Mouse (Mus musculus) MEL (cell line): ENCODE results near the gene Cdh13.

Experiments used
- CTCF ChIP-seq, 3 experiments: IDR thresholded peaks in 2 of 3; conservative IDR thresholded peaks in 1 of 3; 2 replicates each; pipeline ENCODE4 v1.5.1; 2011 to 2012; ENCODE audit warnings: low read length in 3 of 3, low read depth in 2 of 3, mild to moderate bottlenecking in 2 of 3, improper control_type of control experiment in 1 of 3, inconsistent platforms in 1 of 3, mixed read lengths in 1 of 3, moderate library complexity in 1 of 3; ENCODE audit not compliant: control insufficient read depth in 1 of 3, insufficient read depth in 1 of 3, poor library complexity in 1 of 3, severe bottlenecking in 1 of 3
- E2F4 ChIP-seq: IDR thresholded peaks from 2 replicates; pipeline ENCODE4 v1.6.1; 2011; ENCODE audit warnings: low read depth, low read length, improper control_type of control experiment, borderline replicate concordance
- EP300 ChIP-seq, 2 experiments: IDR thresholded peaks; 2 replicates each; pipeline ENCODE4 v1.6.1; 2011; ENCODE audit warnings: improper control_type of control experiment in 2 of 2, low read length in 2 of 2, low read depth in 1 of 2, mild to moderate bottlenecking in 1 of 2
- MAFK ChIP-seq: IDR thresholded peaks from 2 replicates; pipeline ENCODE4 v1.6.1; 2011; ENCODE audit warnings: low read depth, mild to moderate bottlenecking, low read length, improper control_type of control experiment, borderline replicate concordance
- POLR2A ChIP-seq, 2 experiments: IDR thresholded peaks; 2 replicates each; pipeline ENCODE4 v1.6.1; 2011 to 2012; ENCODE audit warnings: low read length in 2 of 2, mild to moderate bottlenecking in 2 of 2, control low read depth in 1 of 2, improper control_type of control experiment in 1 of 2, low read depth in 1 of 2, moderate library complexity in 1 of 2; ENCODE audit not compliant: control insufficient read depth in 1 of 2, insufficient read depth in 1 of 2, poor library complexity in 1 of 2
- RCOR1 ChIP-seq: IDR thresholded peaks from 2 replicates; pipeline ENCODE4 v1.6.1; 2012; ENCODE audit warnings: low read depth, mild to moderate bottlenecking, inconsistent platforms, low read length, improper control_type of control experiment
- TAL1 ChIP-seq: IDR thresholded peaks from 2 replicates; pipeline ENCODE4 v1.6.1; 2012; ENCODE audit warnings: mild to moderate bottlenecking, inconsistent platforms, low read length, moderate library complexity, mixed read lengths
- TCF12 ChIP-seq: IDR thresholded peaks from 2 replicates; pipeline ENCODE4 v1.6.1; 2014; ENCODE audit warnings: low read depth, mild to moderate bottlenecking, inconsistent platforms, low read length, improper control_type of control experiment, moderate library complexity
- USF2 ChIP-seq, 2 experiments: IDR thresholded peaks; 2 replicates each; pipeline ENCODE4 v1.6.1; 2011 to 2012; ENCODE audit warnings: improper control_type of control experiment in 2 of 2, low read length in 2 of 2, borderline replicate concordance in 1 of 2, inconsistent platforms in 1 of 2, low read depth in 1 of 2, mild to moderate bottlenecking in 1 of 2; ENCODE audit not compliant: insufficient read depth in 1 of 2
- ZC3H11A ChIP-seq: IDR thresholded peaks from 2 replicates; pipeline ENCODE4 v1.6.1; 2012; ENCODE audit warnings: low read depth, mild to moderate bottlenecking, inconsistent platforms, low read length, improper control_type of control experiment

GRCm38 (mm10) chr8:118916513-118916912 is 633.0 kb downstream of the Cdh13 start:
- TF ChIP-seq EP300 (IDR thresholded peaks at IDR 0.05; ENCODE audit: low read depth in 1 of 2, low read length in 2 of 2), result no peak
- 0 out of 6 replicates have a peak, but pooled peaks of 1 of the 3 experiments have one; percentile 19 for TF ChIP-seq CTCF (IDR thresholded peaks at IDR 0.05 in 2 of 3, conservative IDR thresholded peaks at IDR 0.05 in 1 of 3; ENCODE audit: control insufficient read depth in 1 of 3, insufficient read depth in 1 of 3, low read depth in 2 of 3, low read length in 3 of 3, poor library complexity in 1 of 3, severe bottlenecking in 1 of 3)
- no peak for TF ChIP-seq TAL1
- TF ChIP-seq POLR2A (IDR thresholded peaks at IDR 0.05; ENCODE audit: control insufficient read depth in 1 of 2, insufficient read depth in 1 of 2, low read depth in 1 of 2, low read length in 2 of 2, poor library complexity in 1 of 2), result no peak
- TF ChIP-seq RCOR1, result no peak
- TF ChIP-seq MAFK, result no peak
- no peak for TF ChIP-seq E2F4
- TF ChIP-seq ZC3H11A, result no peak
- TF ChIP-seq TCF12, result no peak
- TF ChIP-seq USF2 (IDR thresholded peaks at IDR 0.05; ENCODE audit: borderline replicate concordance in 1 of 2, insufficient read depth in 1 of 2, low read depth in 1 of 2, low read length in 2 of 2), result no peak
